Mouse (Mus musculus): ENCODE results near the gene Mthfd1l. TPM values are rescaled to one million over a fixed set of nuclear protein-coding genes. Genes with fewer than 3 reads are reported as not detected.

Gene Mthfd1l
- total and polyA plus RNA-seq, 3 experiments, result 84.0 to 94.8 (median 90.3) TPM

DNA sequence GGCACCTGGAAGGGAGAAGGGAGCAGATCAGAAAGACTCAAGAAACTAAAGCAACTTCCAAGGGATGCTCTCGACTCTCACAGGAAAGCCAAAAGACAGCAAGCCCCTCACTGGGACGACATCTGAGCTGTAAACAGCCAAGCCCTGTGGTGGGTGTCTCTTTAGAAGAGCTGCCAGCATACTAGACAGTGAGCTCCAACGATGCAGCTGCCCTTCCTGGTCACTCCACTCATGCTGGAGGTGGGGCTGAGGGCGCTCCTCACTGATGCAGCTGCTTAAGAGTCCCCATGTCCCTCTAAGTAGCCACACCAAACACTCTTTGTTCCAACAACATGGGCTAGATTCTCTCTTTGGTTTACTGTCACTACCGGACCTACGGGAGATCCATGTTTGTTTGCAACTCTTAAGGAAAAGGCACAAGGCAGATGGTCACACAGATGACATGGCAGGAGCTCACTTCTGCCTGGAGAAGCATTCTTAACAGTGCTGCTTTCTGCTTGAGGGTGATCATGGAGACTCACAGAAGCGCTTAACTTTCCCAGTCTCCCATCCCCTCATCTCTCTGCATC lies 96.4 kb downstream of the Mthfd1l start:
- peaks cover 34 to 81% of the 10 kb centered on the region in 2 experiments for H3K36me3 ChIP-seq (replicated peaks in 1 of 2; ENCODE audit: control insufficient read depth in 1 of 2, insufficient read depth in 1 of 2, low read length in 1 of 2)
- H3K27me3 ChIP-seq (replicated peaks), result no peaks in the 10 kb centered on the region
- no peak overlapping the region for H3K27ac ChIP-seq (ENCODE audit: insufficient read depth, low read depth)
- no peak overlapping the region for H3K9ac ChIP-seq (ENCODE audit: insufficient read depth, low read depth)
- H3K4me1 ChIP-seq (ENCODE audit: control insufficient read depth in 1 of 2, insufficient read depth in 2 of 2), result peaks cover 0 to 8% of the 10 kb centered on the region in 2 experiments; a peak in 1 of 4 replicates
- H3K79me2 ChIP-seq (replicated peaks; ENCODE audit: control insufficient read depth, extremely low read depth, insufficient read depth, poor library complexity, severe bottlenecking), result no peaks in the 10 kb centered on the region
- TF ChIP-seq ZKSCAN1 (IDR thresholded peaks at IDR 0.05; ENCODE audit: borderline replicate concordance, low read depth, low read length), result no peak
- no peak for TF ChIP-seq SMC3 (IDR thresholded peaks at IDR 0.05; ENCODE audit: low read depth, low read length)
- TF ChIP-seq IRF4 (IDR thresholded peaks at IDR 0.05; ENCODE audit: low read depth, low read length), result no peak
- no peak for TF ChIP-seq TCF12 (IDR thresholded peaks at IDR 0.05; ENCODE audit: low read depth, low read length)
- TF ChIP-seq ZMIZ1 (IDR thresholded peaks at IDR 0.05; ENCODE audit: low read depth, low read length), result no peak
- TF ChIP-seq TBP (conservative IDR thresholded peaks at IDR 0.05; ENCODE audit: low read depth, low read length), result no peak
- TF ChIP-seq MYC (IDR thresholded peaks at IDR 0.05; ENCODE audit: low read depth, low read length), result no peak
- TF ChIP-seq BHLHE40 (IDR thresholded peaks at IDR 0.05; ENCODE audit: low read depth, low read length), result no peak
- TF ChIP-seq MAZ (IDR thresholded peaks at IDR 0.05; ENCODE audit: low read depth, low read length), result no peak
- no peak for TF ChIP-seq CTCF (conservative IDR thresholded peaks at IDR 0.05 in 1 of 2, IDR thresholded peaks at IDR 0.05 in 1 of 2; ENCODE audit: low read depth in 2 of 2, low read length in 2 of 2)
- no peak for TF ChIP-seq MXI1 (IDR thresholded peaks at IDR 0.05; ENCODE audit: low read depth, low read length)
- H3K4me3 ChIP-seq (replicated peaks in 1 of 3; ENCODE audit: low read depth in 2 of 3, low read length in 2 of 3, poor library complexity in 1 of 3), result no peak overlapping the region
- dilution Hi-C loops (cut with MboI; ENCODE audit: extremely low pct_ligation_motif_present, extremely low pct_unique_long_range_greater_than_20kb, low sequenced_read_pairs), result no loop called here
- in situ Hi-C loops (cut with MboI; ENCODE audit: low pct_ligation_motif_present, low pct_unique_long_range_greater_than_20kb, low sequenced_read_pairs), result no loop called here
- H3K4me2 ChIP-seq (ENCODE audit: insufficient read depth, low read depth, poor library complexity, severe bottlenecking), result no peak overlapping the region
- H3K9me3 ChIP-seq (replicated peaks; ENCODE audit: low read length), result no peaks in the 10 kb centered on the region
- no peak for DNase-seq (ENCODE audit: extremely low read depth)

DNA sequence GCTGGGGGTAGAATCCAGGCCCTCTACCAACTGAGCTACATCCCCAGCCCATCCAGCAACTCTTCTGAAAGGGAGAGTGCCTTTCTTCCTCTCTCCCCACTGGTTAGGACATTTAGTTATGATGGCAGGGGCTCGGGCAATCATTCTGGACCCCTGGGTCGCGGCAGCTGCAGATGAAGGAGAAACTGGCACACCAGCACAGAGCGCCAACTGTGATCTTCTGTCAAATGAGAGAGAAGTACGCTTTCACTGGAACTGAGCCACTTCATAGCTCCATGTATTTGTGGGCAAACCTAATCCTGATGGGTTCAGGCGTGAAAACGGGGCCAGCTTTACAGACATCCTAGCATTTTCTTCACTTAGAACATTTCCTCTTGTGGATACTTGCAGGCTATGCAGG lies 97.1 kb downstream of the Mthfd1l start:
- Histone ChIP-seq H3K27ac (ENCODE audit: insufficient read depth, low read depth) (no peak overlapping the region), H3K9ac (ENCODE audit: insufficient read depth, low read depth) (no peak overlapping the region), H3K4me1 (ENCODE audit: control insufficient read depth in 1 of 2, insufficient read depth in 2 of 2) (peaks cover 0 to 8% of the 10 kb centered on the region in 2 experiments; a peak in 1 of 4 replicates), H3K79me2 (replicated peaks; ENCODE audit: control insufficient read depth, extremely low read depth, insufficient read depth, poor library complexity, severe bottlenecking) (no peaks in the 10 kb centered on the region), H3K4me3 (replicated peaks in 1 of 3; ENCODE audit: low read depth in 2 of 3, low read length in 2 of 3, poor library complexity in 1 of 3) (no peak overlapping the region), H3K4me2 (ENCODE audit: insufficient read depth, low read depth, poor library complexity, severe bottlenecking) (no peak overlapping the region), H3K36me3 (replicated peaks in 1 of 2; ENCODE audit: control insufficient read depth in 1 of 2, insufficient read depth in 1 of 2, low read length in 1 of 2) (peaks cover 33 to 80% of the 10 kb centered on the region in 2 experiments), H3K27me3 (replicated peaks) (no peaks in the 10 kb centered on the region), H3K9me3 (replicated peaks; ENCODE audit: low read length) (no peaks in the 10 kb centered on the region)
- TF ChIP-seq CTCF (conservative IDR thresholded peaks at IDR 0.05 in 1 of 2, IDR thresholded peaks at IDR 0.05 in 1 of 2; ENCODE audit: low read depth in 2 of 2, low read length in 2 of 2) (no peak), JUND (conservative IDR thresholded peaks at IDR 0.05; ENCODE audit: low read depth, low read length) (no peak), GABPA (IDR thresholded peaks at IDR 0.05; ENCODE audit: insufficient replicate concordance, low read depth, low read length) (no peak), MAX (IDR thresholded peaks at IDR 0.05; ENCODE audit: low read length) (no peak), HCFC1 (IDR thresholded peaks at IDR 0.05; ENCODE audit: low read depth, low read length) (no peak), MYC (IDR thresholded peaks at IDR 0.05; ENCODE audit: low read depth, low read length) (no peak), CHD2 (IDR thresholded peaks at IDR 0.05; ENCODE audit: low read length) (no peak), POLR2AphosphoS2 (IDR thresholded peaks at IDR 0.05; ENCODE audit: low read depth, low read length) (no peak), ZKSCAN1 (IDR thresholded peaks at IDR 0.05; ENCODE audit: borderline replicate concordance, low read depth, low read length) (no peak), ELF1 (IDR thresholded peaks at IDR 0.05; ENCODE audit: low read depth, low read length) (no peak), USF2 (conservative IDR thresholded peaks at IDR 0.05; ENCODE audit: low read depth, low read length) (no peak), MAZ (IDR thresholded peaks at IDR 0.05; ENCODE audit: low read depth, low read length) (no peak), ZC3H11A (IDR thresholded peaks at IDR 0.05; ENCODE audit: low read depth, low read length) (no peak), PAX5 (IDR thresholded peaks at IDR 0.05; ENCODE audit: low read length) (no peak), KAT2A (IDR thresholded peaks at IDR 0.05; ENCODE audit: insufficient replicate concordance, low read length) (no peak), UBTF (IDR thresholded peaks at IDR 0.05; ENCODE audit: low read depth, low read length) (no peak)
- in situ Hi-C loops (cut with MboI; ENCODE audit: low pct_ligation_motif_present, low pct_unique_long_range_greater_than_20kb, low sequenced_read_pairs) (no loop called here), dilution Hi-C loops (cut with MboI; ENCODE audit: extremely low pct_ligation_motif_present, extremely low pct_unique_long_range_greater_than_20kb, low sequenced_read_pairs) (no loop called here)
- DNase-seq (ENCODE audit: extremely low read depth), result no peak
